Mouse (Mus musculus): ENCODE results near the gene Gng7.

Gene Gng7

DNA sequence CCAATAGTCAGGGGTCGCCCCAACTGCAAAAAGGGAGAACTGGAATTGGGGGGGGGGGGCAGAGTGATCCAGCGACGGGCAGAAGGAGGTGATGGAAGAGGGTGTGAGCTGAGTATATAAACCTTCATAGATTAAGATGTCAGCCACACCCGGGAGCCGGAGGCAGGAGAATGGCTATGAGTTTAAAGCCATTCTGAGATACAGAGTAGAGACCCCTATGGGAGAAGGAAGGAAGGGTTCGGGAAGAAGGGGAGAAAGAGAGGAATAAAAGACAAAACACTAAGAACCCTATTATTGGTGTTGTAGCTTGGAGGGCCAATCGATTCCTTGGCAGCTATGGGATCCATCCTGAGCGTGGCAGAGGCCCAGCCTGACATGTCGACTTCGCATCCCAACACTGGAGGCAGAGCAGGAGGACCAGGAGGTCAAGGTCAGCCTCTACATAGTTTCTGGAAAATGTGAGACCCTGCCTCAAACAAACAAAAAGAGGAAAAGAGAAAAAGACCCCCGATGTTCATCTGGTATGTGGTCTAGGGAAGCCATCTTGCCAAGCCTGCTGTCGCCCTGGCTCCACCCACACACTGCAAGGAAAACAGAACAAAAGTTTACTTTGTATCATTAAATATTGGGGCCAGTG, 11.0 kb upstream of the Gng7 start, which contains the start of gene Diras1:
TSS of gene Diras1 (minus strand) at position 24 of the 637 bp plus-strand sequence.
- no peak for DNase-seq

DNA sequence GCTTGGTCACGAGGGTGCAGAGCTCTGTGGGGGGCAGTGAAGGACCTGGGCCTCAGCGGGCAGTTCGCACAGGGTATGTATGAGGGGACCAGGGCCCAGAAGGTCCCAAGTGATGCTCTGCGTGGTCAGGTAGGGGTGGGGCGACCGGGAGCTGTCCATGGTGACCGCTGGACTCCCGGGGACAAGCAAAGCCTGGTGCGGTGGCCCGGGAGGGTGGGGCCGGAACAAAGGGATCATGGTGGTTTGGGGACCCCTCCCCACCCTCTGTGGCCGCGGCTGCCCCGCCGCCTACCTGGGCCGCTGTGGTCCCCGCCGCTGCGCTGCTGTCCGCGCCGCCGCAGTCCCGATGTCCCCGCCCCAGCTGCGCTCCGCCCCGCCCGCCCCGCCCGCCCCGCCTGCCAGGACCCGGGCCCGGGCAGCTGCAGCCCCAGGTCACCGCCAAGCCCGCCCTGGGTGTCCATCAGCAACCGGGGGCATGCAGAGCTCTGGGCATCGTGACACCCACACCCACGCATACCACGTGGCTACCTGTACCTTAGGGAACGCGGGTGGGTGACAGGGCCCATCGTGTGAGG, 10.4 kb upstream of the Gng7 start:
- DNase-seq, result peak in 1 of 2 experiments; percentile 37

GRCm38 (mm10) chr10:81024346-81024937, 9.7 kb upstream of the Gng7 start:
- DNase-seq, result no peak

- no peak for DNase-seq
Observed at GRCm38 (mm10) chr10:81022744-81023143, 8.0 kb upstream of the Gng7 start.

DNA sequence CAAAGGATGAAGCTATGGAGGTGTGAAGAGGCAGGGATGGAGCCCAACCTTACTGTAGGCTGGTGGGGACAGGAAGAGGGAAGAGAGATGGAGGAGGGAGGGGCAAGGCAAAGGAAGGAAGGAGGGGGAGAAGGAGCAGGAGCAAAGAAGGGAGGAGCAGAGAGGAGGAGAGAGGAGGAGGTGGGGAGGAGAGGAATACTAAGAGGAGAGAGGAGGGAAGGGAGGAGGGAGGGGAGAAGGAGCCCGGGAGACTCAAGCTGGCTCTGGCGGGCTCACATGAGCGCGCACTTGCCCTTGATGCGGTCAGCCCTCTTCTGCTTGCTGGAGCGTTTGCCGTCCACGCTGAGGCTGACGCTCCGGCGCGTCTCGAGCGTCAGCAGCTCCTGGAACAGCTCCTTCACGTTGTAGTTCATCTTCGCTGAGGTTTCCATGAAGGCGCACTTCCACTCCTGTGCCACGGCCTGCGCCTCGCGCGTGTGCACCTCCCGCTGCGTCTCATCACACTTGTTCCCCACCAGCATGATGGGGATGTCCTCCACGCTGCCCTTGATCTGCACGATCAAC, 6.9 kb upstream of the Gng7 start:
- DNase-seq, result no peak

DNA sequence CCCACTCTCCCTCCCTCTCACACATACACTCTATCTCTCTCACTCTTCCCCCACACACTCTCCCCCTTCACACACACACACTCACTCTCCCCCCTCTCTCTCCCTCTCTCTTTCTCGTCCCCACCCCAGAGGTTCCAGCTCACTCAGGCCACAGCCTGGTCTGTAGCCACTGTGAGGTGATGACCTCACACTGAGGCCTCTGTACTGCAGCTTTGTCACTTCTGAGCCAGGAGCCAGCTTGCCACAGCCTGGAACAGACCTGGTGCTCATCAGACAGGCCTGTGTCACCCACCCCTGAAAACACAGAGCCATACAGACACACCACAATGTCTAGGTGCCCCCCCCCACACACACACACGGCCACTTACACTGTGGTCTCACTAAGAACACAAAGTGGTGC, 5.5 kb upstream of the Gng7 start:
- DNase-seq, result no peak

DNA sequence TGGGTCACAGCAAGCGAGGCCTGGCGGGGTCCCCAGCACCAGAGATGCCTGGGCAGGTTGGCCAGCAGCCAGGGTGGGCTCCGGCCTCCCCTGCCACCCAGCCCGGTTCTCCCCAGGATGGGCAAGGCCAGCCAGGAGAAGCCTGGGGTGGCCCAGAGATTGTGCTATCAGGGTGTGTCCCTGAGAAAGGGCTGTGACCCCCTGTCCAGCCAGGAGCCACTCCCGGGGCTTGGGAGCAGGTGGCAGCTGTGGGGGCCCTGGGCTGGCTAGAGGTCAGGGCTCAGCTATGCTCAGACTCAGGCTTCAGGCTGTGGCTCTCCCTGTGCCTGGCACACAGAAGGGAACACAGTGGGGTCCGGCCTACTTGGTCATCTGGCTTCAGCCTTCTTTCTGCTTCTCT, 4.9 kb upstream of the Gng7 start:
- peak in 1 of 2 experiments; percentile 28 for DNase-seq

GRCm38 (mm10) chr10:81018326-81018725, 3.6 kb upstream of the Gng7 start:
- peak; percentile 24 to 49 for DNase-seq

DNA sequence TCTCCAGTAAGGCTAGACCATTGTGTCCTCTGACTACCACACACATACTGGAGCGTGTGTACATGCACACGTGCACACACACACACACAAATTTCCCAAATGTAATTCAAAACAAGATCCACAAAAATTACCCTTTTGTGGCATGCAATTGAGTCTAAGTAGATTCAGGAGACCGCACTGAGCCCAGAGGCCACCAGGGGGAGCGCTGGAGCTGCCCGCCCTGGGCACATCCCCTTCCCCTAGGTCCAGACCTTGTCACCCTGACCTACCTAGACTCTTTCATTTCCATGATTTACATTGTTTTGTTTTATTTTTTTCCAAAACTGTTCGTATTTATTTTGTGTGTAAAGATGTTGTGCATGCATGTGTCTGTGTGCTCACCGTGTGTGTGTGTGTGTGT, 1.9 kb upstream of the Gng7 start:
- DNase-seq, result peak; percentile 58 to 78

- no peak for DNase-seq
Observed at GRCm38 (mm10) chr10:81015666-81016065, 921 bp upstream of the Gng7 start.

DNA sequence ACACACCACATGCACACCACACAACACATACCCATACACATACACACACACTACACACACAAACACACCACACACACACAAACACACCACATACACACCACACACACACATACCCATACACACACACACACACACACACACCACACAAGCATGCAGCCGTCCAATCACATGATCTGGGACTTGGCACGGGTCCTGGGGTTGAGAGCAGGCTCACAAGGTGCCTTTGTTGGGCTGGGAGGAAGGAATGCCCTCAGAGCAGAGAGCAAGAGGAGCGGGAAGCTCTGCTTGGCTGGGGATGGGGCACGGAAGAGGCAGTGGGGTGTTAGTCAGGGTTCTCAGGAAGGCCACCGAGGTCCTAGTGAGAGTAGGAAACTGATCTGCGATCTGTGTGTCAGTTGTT, 3.9 kb downstream of the Gng7 start:
- peak; percentile 59 to 75 for DNase-seq

- no peak for DNase-seq
Observed at GRCm38 (mm10) chr10:81007240-81007639, 7.5 kb downstream of the Gng7 start.

DNA sequence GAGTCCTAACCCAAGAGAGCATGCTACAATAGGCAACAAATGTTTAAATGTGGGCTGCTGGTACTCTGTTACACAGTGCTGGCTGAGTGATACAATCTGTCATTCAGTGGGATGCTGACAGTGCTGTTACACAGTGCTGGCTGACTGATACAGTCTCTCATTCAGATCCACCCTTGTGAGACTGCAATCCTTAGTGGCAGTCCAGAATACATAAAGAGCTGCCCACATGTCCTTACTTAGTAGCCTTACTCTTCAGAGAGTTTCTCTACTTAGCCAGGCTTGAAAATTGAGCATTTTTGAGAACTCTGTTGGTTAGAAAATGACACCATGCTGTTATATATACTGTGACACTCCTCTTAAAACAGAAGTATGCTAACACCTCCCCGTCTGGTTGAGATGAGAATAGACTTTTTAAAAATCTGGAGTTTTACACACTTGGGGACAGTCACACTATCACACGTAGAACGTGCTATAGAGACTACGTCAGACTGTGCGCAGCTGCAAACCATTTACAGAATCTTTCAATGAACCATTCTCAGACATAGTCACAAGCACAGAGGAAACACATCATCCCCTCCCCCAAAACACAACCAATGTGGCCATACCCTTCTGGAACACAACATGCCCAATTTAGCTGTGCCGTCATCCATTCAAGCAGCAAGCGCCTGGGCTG, 8.6 kb downstream of the Gng7 start:
- DNase-seq, result no peak

DNA sequence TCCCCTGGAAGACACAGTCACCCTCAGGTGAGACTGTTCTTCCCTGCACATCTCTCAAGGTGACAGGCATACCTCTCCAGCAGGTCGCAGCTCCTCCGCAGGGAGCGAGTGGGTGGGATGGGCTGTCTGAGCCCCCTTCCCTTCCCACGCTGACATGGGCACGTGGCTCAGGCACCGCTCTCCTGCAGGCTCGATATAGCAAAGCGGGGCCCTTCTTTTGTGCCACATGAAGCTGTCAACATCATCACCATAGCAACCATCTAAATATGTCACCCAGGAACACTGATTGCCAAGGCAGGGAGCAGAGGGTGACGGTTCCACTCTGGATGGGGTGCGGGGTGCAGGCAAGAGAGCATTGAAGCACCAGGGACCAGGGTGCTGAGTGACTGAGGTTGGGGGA, 13.6 kb downstream of the Gng7 start:
- DNase-seq, result no peak

- no peak for DNase-seq
Observed at GRCm38 (mm10) chr10:81000197-81001062, 14.3 kb downstream of the Gng7 start.

DNA sequence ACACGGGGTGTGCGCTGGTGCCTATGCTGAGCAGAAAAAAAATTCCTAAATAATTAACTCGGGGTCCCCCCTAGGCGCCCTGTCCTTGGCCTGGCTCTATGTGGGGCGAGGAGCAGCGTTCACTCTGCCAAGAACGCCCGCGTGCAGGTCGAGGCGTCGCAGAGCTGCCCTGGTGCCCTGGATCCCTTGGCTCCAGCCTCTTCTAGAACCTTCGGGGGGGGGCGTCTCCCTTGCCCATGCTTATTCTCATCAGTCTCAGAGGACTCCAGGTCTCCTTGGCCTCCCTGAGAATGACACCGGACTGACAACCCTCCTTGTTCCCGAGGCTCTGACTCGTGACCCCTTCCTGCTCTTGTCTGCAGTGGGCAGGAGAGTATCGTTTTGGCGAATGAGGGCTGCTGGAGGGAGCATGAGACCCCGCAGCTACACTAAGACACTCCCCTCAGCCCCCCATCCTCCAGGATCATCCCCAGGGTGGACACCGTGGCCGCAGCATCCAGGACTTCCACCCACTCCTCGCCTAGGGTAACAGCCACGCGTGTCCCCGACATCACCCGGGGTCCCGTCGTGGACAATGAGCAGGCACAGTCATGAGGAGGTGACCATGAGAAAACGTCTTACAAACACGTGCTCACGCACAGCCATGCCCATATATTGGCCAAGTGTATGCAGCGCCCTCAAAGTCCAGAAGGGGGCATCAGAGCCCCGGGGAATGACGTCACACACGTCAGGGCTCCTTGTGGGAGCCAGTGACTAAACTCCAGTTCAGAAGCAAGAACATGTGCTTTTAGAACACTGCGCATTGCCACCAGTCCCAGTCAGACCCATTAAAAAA, 15.2 kb downstream of the Gng7 start:
- peak; percentile 81 to 84 for DNase-seq

GRCm38 (mm10) chr10:80998778-80999177, 16.0 kb downstream of the Gng7 start:
- peak; percentile 62 to 68 for DNase-seq

DNA sequence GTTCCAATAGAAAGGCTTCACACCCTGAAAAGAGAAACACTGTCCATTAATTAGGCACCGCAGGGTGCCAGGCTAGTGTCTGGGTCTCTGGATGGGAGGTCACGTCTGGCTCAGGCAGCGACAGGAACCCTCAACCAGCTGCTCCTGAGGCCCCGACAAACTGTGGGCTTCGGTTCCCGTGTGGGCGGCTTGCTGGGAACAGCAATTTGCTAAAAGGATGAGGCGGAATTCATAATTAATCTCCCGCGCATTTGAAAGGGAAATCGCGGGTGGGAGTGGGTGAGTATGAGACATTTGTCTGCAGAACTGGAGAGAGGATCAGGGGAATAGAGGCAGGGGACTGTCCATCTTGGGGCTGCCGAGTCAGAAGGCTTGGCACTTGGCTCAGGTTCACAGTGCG, 16.7 kb downstream of the Gng7 start:
- DNase-seq, result no peak

GRCm38 (mm10) chr10:80997332-80997731, 17.4 kb downstream of the Gng7 start:
- no peak for DNase-seq

GRCm38 (mm10) chr10:80996501-80996900, 18.2 kb downstream of the Gng7 start:
- no peak for DNase-seq

DNA sequence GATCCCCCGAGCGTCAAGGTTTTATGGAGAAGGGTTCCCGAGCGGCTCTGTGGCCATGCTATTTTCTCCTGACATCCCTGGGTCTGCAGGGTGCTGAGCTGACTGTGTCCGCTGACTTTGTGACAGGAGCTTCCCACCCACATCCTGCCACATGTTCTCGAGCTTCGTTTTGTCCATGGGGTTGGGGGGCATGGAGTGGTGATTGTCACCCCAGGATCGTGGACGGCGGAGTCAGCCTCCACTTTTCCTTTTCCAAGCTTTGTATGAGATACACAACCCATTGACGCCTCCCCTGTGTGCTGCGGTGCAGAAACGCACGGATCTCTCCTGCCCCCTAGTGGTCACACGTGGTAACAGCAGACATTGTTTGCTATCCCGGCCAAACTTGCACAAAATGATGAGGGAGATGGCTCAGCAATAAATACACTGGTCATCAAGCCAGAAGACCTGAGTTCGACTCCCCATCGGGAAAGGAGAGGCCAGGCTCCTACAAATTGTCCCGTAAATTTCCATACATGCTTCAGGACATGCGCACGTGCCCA, 19.6 kb downstream of the Gng7 start:
- DNase-seq, result peak; percentile 78 to 86
